Mouse (Mus musculus) splenic B cell, adult 2 months (primary cell): ENCODE results near the gene Snx17.

ENCODE experiments used
- DNase-seq: peaks from one replicate; pipeline ENCODE4 v3.0.0-alpha.2; 2011; ENCODE audit warnings: low read depth, low spot score
- H3K27me3 ChIP-seq: 2 replicates; pipeline ENCODE4 v1.6.1; 2012; ENCODE audit warnings: mild to moderate bottlenecking, low read length, moderate library complexity, mixed read lengths; ENCODE audit not compliant: control insufficient read depth, poor library complexity, insufficient read depth, severe bottlenecking
- H3K36me3 ChIP-seq: 2 replicates; pipeline ENCODE4 v1.6.1; 2012; ENCODE audit warnings: mild to moderate bottlenecking, low read length, moderate library complexity, mixed read lengths; ENCODE audit not compliant: control insufficient read depth, poor library complexity, insufficient read depth, severe bottlenecking

Gene Snx17

GRCm38 (mm10) chr5:31192045-31192938 lies 735 bp upstream of the Snx17 start:
- DNase-seq = no peak
- no peaks in the 10 kb centered on the region for H3K27me3 ChIP-seq

GRCm38 (mm10) chr5:31193631-31194281 lies 729 bp downstream of the Snx17 start:
- Histone ChIP-seq H3K36me3 (peaks cover 14% of the 10 kb centered on the region), H3K27me3 (no peaks in the 10 kb centered on the region)
- peak; percentile 20 for DNase-seq

More at GRCm38 (mm10) chr5:31192045-31192938, 735 bp upstream of the Snx17 start:
- peaks cover 12% of the 10 kb centered on the region for H3K36me3 ChIP-seq

- DNase-seq = no peak
- Histone ChIP-seq H3K27me3 (no peaks in the 10 kb centered on the region), H3K36me3 (peaks cover 17% of the 10 kb centered on the region)
Measured at GRCm38 (mm10) chr5:31194486-31195485, 1.8 kb downstream of the Snx17 start.

- no peak for DNase-seq
- peaks cover 20% of the 10 kb centered on the region for H3K36me3 ChIP-seq
- no peaks in the 10 kb centered on the region for H3K27me3 ChIP-seq
Measured at GRCm38 (mm10) chr5:31195671-31196070, 2.6 kb downstream of the Snx17 start.

- DNase-seq = no peak
- Histone ChIP-seq H3K36me3 (peaks cover 20% of the 10 kb centered on the region), H3K27me3 (no peaks in the 10 kb centered on the region)
Measured at GRCm38 (mm10) chr5:31196207-31196606, 3.2 kb downstream of the Snx17 start.

GRCm38 (mm10) chr5:31197072-31197471 lies 4.0 kb downstream of the Snx17 start:
- H3K36me3 ChIP-seq = peaks cover 20% of the 10 kb centered on the region
- no peak for DNase-seq
- H3K27me3 ChIP-seq = no peaks in the 10 kb centered on the region

- Histone ChIP-seq H3K27me3 (no peaks in the 10 kb centered on the region), H3K36me3 (peaks cover 21% of the 10 kb centered on the region)
- no peak for DNase-seq
Measured at GRCm38 (mm10) chr5:31198170-31198569, 5.1 kb downstream of the Snx17 start.

- Histone ChIP-seq H3K27me3 (no peaks in the 10 kb centered on the region), H3K36me3 (peaks cover 22% of the 10 kb centered on the region)
- no peak for DNase-seq
Measured at GRCm38 (mm10) chr5:31198616-31199320, 5.7 kb downstream of the Snx17 start.

- Histone ChIP-seq H3K27me3 (no peaks in the 10 kb centered on the region), H3K36me3 (peaks cover 22% of the 10 kb centered on the region)
- DNase-seq = no peak
Measured at GRCm38 (mm10) chr5:31199321-31199892, 6.4 kb downstream of the Snx17 start.

- no peak for DNase-seq
- H3K27me3 ChIP-seq = no peaks in the 10 kb centered on the region
- peaks cover 22% of the 10 kb centered on the region for H3K36me3 ChIP-seq
Measured at GRCm38 (mm10) chr5:31199893-31200292, 6.9 kb downstream of the Snx17 start.

- peak; percentile 25 for DNase-seq
- H3K36me3 ChIP-seq = peaks cover 19% of the 10 kb centered on the region
- H3K27me3 ChIP-seq = no peaks in the 10 kb centered on the region
Measured at GRCm38 (mm10) chr5:31200327-31200768, 7.3 kb downstream of the Snx17 start.

- H3K36me3 ChIP-seq = peaks cover 18% of the 10 kb centered on the region
- H3K27me3 ChIP-seq = no peaks in the 10 kb centered on the region
- peak; percentile 68 for DNase-seq
Measured at GRCm38 (mm10) chr5:31201042-31201741, 8.2 kb downstream of the Snx17 start.
